Mouse (Mus musculus) brain, adult 2 months (tissue): ENCODE measurements around the gene Rasip1.

Source experiments
- DNase-seq: peaks from one replicate; pipeline ENCODE4 v3.0.0; 2011; ENCODE audit warnings: low read depth, low spot score

Gene Rasip1

GRCm38 (mm10) chr7:45685811-45686210, 58.5 kb downstream of the Rasip1 start:
- DNase-seq, result no peak

DNA sequence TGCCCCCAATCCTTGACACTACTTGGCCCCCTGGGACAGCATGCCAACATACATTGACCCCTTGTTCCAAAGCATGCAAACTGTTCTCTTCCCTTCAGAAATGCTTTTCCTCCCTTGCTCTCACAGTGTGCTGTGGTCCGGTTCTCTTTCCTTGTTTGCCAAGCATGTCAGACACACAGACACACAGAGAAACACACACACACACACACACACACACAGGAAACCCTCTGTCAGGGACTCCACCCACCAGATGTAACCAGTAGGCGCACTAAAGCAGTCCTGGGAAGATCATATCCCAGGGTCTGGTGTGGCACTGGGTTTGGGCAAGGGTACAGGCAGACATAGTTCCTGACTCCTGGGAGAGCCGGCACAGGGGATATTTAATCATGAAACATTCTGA, 59.6 kb downstream of the Rasip1 start:
- no peak for DNase-seq
